8 mouse cellular contexts compared by ENCODE assay signal in genomic region chr12:31170546-31171160, GRCm38 (mm10).
DNase-seq lines count a peak whose midpoint lies in the region; ATAC-seq and TF ChIP-seq lines count a peak whose summit lies in the region.

No protein-coding gene starts in this region.

- H3K27ac ChIP-seq in gastrocnemius, adult 2 months: no peak overlapping the region
- H3K27ac ChIP-seq in stomach, postnatal 0 days (replicated peaks): no peak overlapping the region
- no peak overlapping the region for H3K27ac ChIP-seq in kidney, embryonic 16.5 days (ENCODE audit: low read length)

- no peaks in the 10 kb centered on the region; the same call in 1 of the 2 replicates for H3K4me1 ChIP-seq in stomach, postnatal 0 days (replicated peaks; ENCODE audit: control insufficient read depth, insufficient read depth)
- H3K4me1 ChIP-seq in kidney, embryonic 16.5 days (ENCODE audit: insufficient read depth, low read length): peaks cover 9% of the 10 kb centered on the region; the same call in 1 of the 2 replicates

- H3K9ac ChIP-seq in stomach, postnatal 0 days (ENCODE audit: low read length): no peak overlapping the region
- H3K9ac ChIP-seq in kidney, embryonic 16.5 days (replicated peaks; ENCODE audit: low read length): no peak overlapping the region

- intact Hi-C loops in heart, postnatal 10 days (cut with DNase I): no loop called here
- intact Hi-C loops in gastrocnemius, adult 2 months (cut with DNase I): no loop called here
- intact Hi-C loops in left cerebral cortex, postnatal 36 days (cut with DNase I): no loop called here

- peak; percentile 68 to 74 for DNase-seq in heart, postnatal 10 days
- DNase-seq in heart, adult 8-10 months (ENCODE audit: low spot score): no peak
- peak; percentile 81 for DNase-seq in adrenal gland, adult 8-10 months
- DNase-seq in gastrocnemius, adult 2 months: peak; percentile 73
- peak; percentile 77 to 86 for DNase-seq in left cerebral cortex, postnatal 36 days (ENCODE audit: low spot score in 2 of 2)
- DNase-seq in stomach, postnatal 0 days (ENCODE audit: low spot score): no peak

- WGBS in stomach, postnatal 0 days: 51% methylated on average over 10 of the region's 10 CpGs
- 84% methylated on average over 10 of the region's 10 CpGs for WGBS in kidney, embryonic 16.5 days

- H3K27me3 ChIP-seq in stomach, postnatal 0 days (ENCODE audit: control insufficient read depth, insufficient read depth, low read length): no peaks in the 10 kb centered on the region
- H3K27me3 ChIP-seq in kidney, embryonic 16.5 days (ENCODE audit: insufficient read depth, low read length): no peaks in the 10 kb centered on the region

- no peak overlapping the region for H3K4me2 ChIP-seq in stomach, postnatal 0 days (replicated peaks; ENCODE audit: low read depth)
- no peak overlapping the region for H3K4me2 ChIP-seq in kidney, embryonic 16.5 days (replicated peaks; ENCODE audit: low read depth, low read length)

- no peaks in the 10 kb centered on the region for H3K9me3 ChIP-seq in stomach, postnatal 0 days (ENCODE audit: control insufficient read depth, low read length)
- H3K9me3 ChIP-seq in kidney, embryonic 16.5 days (ENCODE audit: low read length): no peaks in the 10 kb centered on the region

- TF ChIP-seq EP300 in stomach, postnatal 0 days (optimal IDR thresholded peaks at IDR 0.05): no peak

- no peak overlapping the region for H3K4me3 ChIP-seq in gastrocnemius, adult 2 months
- H3K4me3 ChIP-seq in stomach, postnatal 0 days (ENCODE audit: low read depth, low read length): no peak overlapping the region
- H3K4me3 ChIP-seq in kidney, embryonic 16.5 days (ENCODE audit: low read length): no peak overlapping the region

- no peak for ATAC-seq in stomach, postnatal 0 days (ENCODE audit: low FRiP score, low TSS enrichment)
- ATAC-seq in kidney, embryonic 16.5 days (ENCODE audit: low FRiP score, low TSS enrichment): no peak
- ATAC-seq in activated CD4-positive, CD25-positive, alpha-beta regulatory T cell, adult 4 months: no peak

- no peaks in the 10 kb centered on the region for H3K36me3 ChIP-seq in stomach, postnatal 0 days (ENCODE audit: control insufficient read depth, insufficient read depth, low read length)
- H3K36me3 ChIP-seq in kidney, embryonic 16.5 days (ENCODE audit: insufficient read depth, low read length): no peaks in the 10 kb centered on the region

- peak; percentile 18; the same call in 1 of the 2 replicates for TF ChIP-seq CTCF in gastrocnemius, adult 2 months (IDR thresholded peaks at IDR 0.05)
- peak; percentile 36; the same call in 1 of the 2 replicates for TF ChIP-seq CTCF in stomach, postnatal 0 days (IDR thresholded peaks at IDR 0.05; ENCODE audit: low read depth)

Comparison
In these comparisons a context has a peak if more than half of its experiments do, and no peak if none do; other contexts are left out.
1. DNase-seq: peak in heart, postnatal 10 days (2 of 2), adrenal gland, adult 8-10 months (single experiment), gastrocnemius, adult 2 months (single experiment) and left cerebral cortex, postnatal 36 days (2 of 2); none in heart, adult 8-10 months (single experiment) and stomach, postnatal 0 days (single experiment).